Mouse (Mus musculus) G1E-ER4 (cell line): ENCODE measurements around the gene Gm17018. TPM values are rescaled to one million over a fixed set of nuclear protein-coding genes. Genes with fewer than 3 reads are reported as not detected.

Experiments
- GATA1 ChIP-seq: IDR thresholded peaks from one replicate; pipeline ENCODE4 v1.8.0; 2012; ENCODE audit warnings: low read length, inconsistent platforms
- polyA plus RNA-seq: library from polyadenylated mRNA; stranded (reverse); fragments of >175 nt; gene quantifications from 2 replicates; pipeline ENCODE4 v1.2.3, GENCODE M21; 2012

Gene Gm17018
- polyA plus RNA-seq, 1 experiment: 14.7 TPM

GRCm38 (mm10) chr19:45577141-45577750 lies 16.8 kb downstream of the Gm17018 start:
- TF ChIP-seq GATA1: no peak

- no peak for TF ChIP-seq GATA1
Observed at GRCm38 (mm10) chr19:45578976-45579375, 18.6 kb downstream of the Gm17018 start.

- TF ChIP-seq GATA1: no peak
Observed at GRCm38 (mm10) chr19:45579416-45579815, 19.0 kb downstream of the Gm17018 start.

GRCm38 (mm10) chr19:45580235-45580634 lies 19.8 kb downstream of the Gm17018 start:
- no peak for TF ChIP-seq GATA1

- TF ChIP-seq GATA1: no peak
Observed at GRCm38 (mm10) chr19:45581257-45581656, 20.8 kb downstream of the Gm17018 start.

- no peak for TF ChIP-seq GATA1
Observed at GRCm38 (mm10) chr19:45582161-45582560, 21.7 kb downstream of the Gm17018 start.

- no peak for TF ChIP-seq GATA1
Observed at GRCm38 (mm10) chr19:45583136-45583535, 22.7 kb downstream of the Gm17018 start.

- TF ChIP-seq GATA1: no peak
Observed at GRCm38 (mm10) chr19:45584856-45585620, 24.6 kb downstream of the Gm17018 start.

- TF ChIP-seq GATA1: no peak
Observed at GRCm38 (mm10) chr19:45586850-45587249, 26.4 kb downstream of the Gm17018 start.

GRCm38 (mm10) chr19:45587509-45588292 lies 27.3 kb downstream of the Gm17018 start:
- TF ChIP-seq GATA1: no peak

GRCm38 (mm10) chr19:45589761-45590160 lies 29.3 kb downstream of the Gm17018 start:
- no peak for TF ChIP-seq GATA1

GRCm38 (mm10) chr19:45591704-45592103 lies 31.3 kb downstream of the Gm17018 start:
- TF ChIP-seq GATA1: no peak

- no peak for TF ChIP-seq GATA1
Observed at GRCm38 (mm10) chr19:45592916-45593315, 32.5 kb downstream of the Gm17018 start.

GRCm38 (mm10) chr19:45594079-45594478 lies 33.7 kb downstream of the Gm17018 start:
- TF ChIP-seq GATA1: no peak

- no peak for TF ChIP-seq GATA1
Observed at GRCm38 (mm10) chr19:45595481-45595880, 35.1 kb downstream of the Gm17018 start.

GRCm38 (mm10) chr19:45596019-45596418 lies 35.6 kb downstream of the Gm17018 start:
- no peak for TF ChIP-seq GATA1
